Mouse (Mus musculus): Measurements from ENCODE around the gene Pdgfa. TPM values are rescaled to one million over a fixed set of nuclear protein-coding genes. Genes with fewer than 3 reads are reported as not detected.

The Pdgfa gene
- polyA plus RNA-seq (2015; fragmentation: Nextera tagmentation; extraction: Ambion mirVana) = 57.1 and 58.6 TPM in 2 replicates

GRCm38 (mm10) chr5:138997171-138997788, at the start of gene Pdgfa:
Pdgfa (minus strand) TSS chr5:138997370.
- Histone ChIP-seq H3K4me1 (ENCODE audit: insufficient read depth, low read length) (peaks cover 54% of the 10 kb centered on the region), H3K4me3 (ENCODE audit: low read length) (peak within 1 kb of the TSS; percentile 80), H3K9me3 (ENCODE audit: low read length) (peaks cover 11% of the 10 kb centered on the region), H3K4me2 (replicated peaks; ENCODE audit: low read depth, low read length) (peak within 1 kb of the TSS; percentile 91), H3K27ac (ENCODE audit: low read length) (peak within 1 kb of the TSS; percentile 96), H3K36me3 (ENCODE audit: insufficient read depth, low read length) (no peaks in the 10 kb centered on the region), H3K27me3 (ENCODE audit: insufficient read depth, low read length) (peaks cover 41% of the 10 kb centered on the region), H3K9ac (replicated peaks; ENCODE audit: low read length) (peak within 1 kb of the TSS; percentile 84)
- peak; percentile 5; the same call in 1 of the 2 replicates for ATAC-seq (ENCODE audit: low FRiP score, low TSS enrichment)
- WGBS = 2% methylated on average over 48 of the region's 48 CpGs

- Histone ChIP-seq H3K27me3 (ENCODE audit: insufficient read depth, low read length) (no peaks in the 10 kb centered on the region), H3K9me3 (ENCODE audit: low read length) (no peaks in the 10 kb centered on the region), H3K4me1 (ENCODE audit: insufficient read depth, low read length) (no peaks in the 10 kb centered on the region), H3K9ac (replicated peaks; ENCODE audit: low read length) (no peak overlapping the region), H3K4me2 (replicated peaks; ENCODE audit: low read depth, low read length) (no peak overlapping the region), H3K36me3 (ENCODE audit: insufficient read depth, low read length) (no peaks in the 10 kb centered on the region), H3K4me3 (ENCODE audit: low read length) (no peak overlapping the region), H3K27ac (ENCODE audit: low read length) (no peak overlapping the region)
- 59% methylated on average over 5 of the region's 5 CpGs for WGBS
- no peak for ATAC-seq (ENCODE audit: low FRiP score, low TSS enrichment)
Measured at GRCm38 (mm10) chr5:139046636-139047035, 49.5 kb upstream of the Pdgfa start.

DNA sequence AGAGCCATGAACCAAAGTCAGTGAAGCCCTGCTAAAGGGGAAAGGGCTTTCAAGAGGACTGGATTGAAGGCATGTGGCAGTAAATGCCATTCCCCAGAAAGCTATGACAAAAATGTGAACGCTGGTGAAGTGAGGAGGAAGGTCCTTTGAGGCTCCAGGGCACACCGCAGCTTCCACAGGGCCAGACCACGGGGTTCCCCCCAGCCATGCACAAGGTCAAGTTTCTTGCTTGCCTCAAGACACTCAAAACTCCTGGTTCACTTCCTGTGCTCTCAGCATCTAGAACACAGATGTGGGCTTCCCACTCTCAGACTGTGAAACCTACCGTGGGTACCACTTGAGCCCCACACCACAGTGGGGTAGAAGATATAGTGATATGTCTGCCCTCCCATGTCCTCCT, 46.4 kb upstream of the Pdgfa start:
- H3K27me3 ChIP-seq (ENCODE audit: insufficient read depth, low read length) = no peaks in the 10 kb centered on the region
- H3K4me1 ChIP-seq (ENCODE audit: insufficient read depth, low read length) = no peaks in the 10 kb centered on the region
- no peak overlapping the region for H3K27ac ChIP-seq (ENCODE audit: low read length)
- no peak overlapping the region for H3K4me2 ChIP-seq (replicated peaks; ENCODE audit: low read depth, low read length)
- H3K36me3 ChIP-seq (ENCODE audit: insufficient read depth, low read length) = no peaks in the 10 kb centered on the region
- H3K9me3 ChIP-seq (ENCODE audit: low read length) = no peaks in the 10 kb centered on the region
- 73% methylated on average over 4 of the region's 4 CpGs for WGBS
- no peak overlapping the region for H3K9ac ChIP-seq (replicated peaks; ENCODE audit: low read length)
- ATAC-seq (ENCODE audit: low FRiP score, low TSS enrichment) = no peak
- H3K4me3 ChIP-seq (ENCODE audit: low read length) = no peak overlapping the region

DNA sequence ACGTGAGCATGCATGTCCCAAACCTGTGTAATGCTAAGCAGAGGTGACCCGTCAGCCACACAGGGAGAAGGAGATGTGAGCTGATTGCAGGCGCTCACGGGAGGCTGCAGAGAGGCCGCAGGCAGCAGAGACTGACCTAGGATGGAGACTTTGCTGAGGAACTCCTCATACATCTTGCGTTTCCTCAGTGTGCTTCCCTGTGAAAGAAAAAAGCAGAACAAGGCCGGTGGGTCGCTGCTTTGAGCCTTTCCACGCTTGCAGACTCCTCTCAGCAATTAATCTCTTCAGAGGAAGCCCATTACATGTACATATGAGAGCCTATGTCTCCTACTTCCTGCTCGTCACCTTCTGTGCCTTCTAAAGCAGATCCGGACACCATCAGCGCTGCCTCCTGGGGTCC, 45.1 kb upstream of the Pdgfa start:
- no peak overlapping the region for H3K4me3 ChIP-seq (ENCODE audit: low read length)
- no peak overlapping the region for H3K4me2 ChIP-seq (replicated peaks; ENCODE audit: low read depth, low read length)
- no peak overlapping the region for H3K27ac ChIP-seq (ENCODE audit: low read length)
- no peak for ATAC-seq (ENCODE audit: low FRiP score, low TSS enrichment)
- no peaks in the 10 kb centered on the region for H3K27me3 ChIP-seq (ENCODE audit: insufficient read depth, low read length)
- no peaks in the 10 kb centered on the region for H3K36me3 ChIP-seq (ENCODE audit: insufficient read depth, low read length)
- no peak overlapping the region for H3K9ac ChIP-seq (replicated peaks; ENCODE audit: low read length)
- no peaks in the 10 kb centered on the region for H3K4me1 ChIP-seq (ENCODE audit: insufficient read depth, low read length)
- WGBS = 63% methylated on average over 12 of the region's 12 CpGs
- no peaks in the 10 kb centered on the region for H3K9me3 ChIP-seq (ENCODE audit: low read length)

DNA sequence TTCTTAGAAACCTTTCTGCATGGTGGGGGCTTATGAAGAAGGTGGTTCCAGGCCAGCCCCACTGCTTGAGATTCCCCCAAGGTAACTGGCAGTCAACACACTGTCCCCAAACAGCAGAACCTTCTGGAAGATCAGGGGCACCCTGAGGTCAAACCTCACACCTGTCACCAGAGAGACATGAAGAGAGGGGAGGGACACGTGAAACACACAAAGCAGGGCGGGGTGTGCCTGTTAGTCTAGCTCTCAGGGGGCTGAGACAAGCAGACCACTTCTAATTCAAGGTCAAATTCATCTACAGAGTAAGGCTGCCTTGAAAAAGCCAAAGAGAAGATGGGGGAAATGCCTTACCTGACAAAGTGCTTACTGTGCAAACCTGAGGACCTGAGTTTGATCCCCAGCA, 38.0 kb upstream of the Pdgfa start:
- WGBS = 54% methylated on average over 2 of the region's 2 CpGs
- Histone ChIP-seq H3K27ac (ENCODE audit: low read length) (peak overlapping the region; percentile 44; the same call in 1 of the 2 replicates), H3K9me3 (ENCODE audit: low read length) (no peaks in the 10 kb centered on the region)

DNA sequence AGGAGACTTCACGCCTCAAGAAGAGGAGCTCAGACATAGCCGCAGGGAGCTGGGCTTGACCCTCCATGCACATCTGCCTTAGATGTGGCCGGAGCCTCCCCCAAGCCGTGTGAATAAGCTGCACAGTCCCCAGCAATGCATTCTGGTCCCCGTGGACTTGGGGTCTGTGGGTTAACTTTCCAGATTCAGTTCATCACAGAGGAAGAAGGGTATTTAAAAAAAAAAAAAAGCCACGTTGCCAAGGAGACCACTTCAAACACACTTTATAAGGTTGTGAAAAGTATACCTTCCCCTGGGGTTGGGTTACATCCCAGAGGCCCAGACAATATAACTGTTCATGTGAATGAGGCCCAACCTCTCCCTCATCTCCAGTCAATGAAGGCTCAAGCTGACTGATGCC, 37.6 kb upstream of the Pdgfa start:
- ATAC-seq (ENCODE audit: low FRiP score, low TSS enrichment) = peak; percentile 72; the same call in 1 of the 2 replicates

More for the DNA sequence above, 38.0 kb upstream of the Pdgfa start:
- H3K4me3 ChIP-seq (ENCODE audit: low read length) = no peak overlapping the region
- H3K27me3 ChIP-seq (ENCODE audit: insufficient read depth, low read length) = no peaks in the 10 kb centered on the region
- H3K4me1 ChIP-seq (ENCODE audit: insufficient read depth, low read length) = peaks cover 24% of the 10 kb centered on the region
- H3K36me3 ChIP-seq (ENCODE audit: insufficient read depth, low read length) = no peaks in the 10 kb centered on the region
- ATAC-seq (ENCODE audit: low FRiP score, low TSS enrichment) = no peak
- H3K9ac ChIP-seq (replicated peaks; ENCODE audit: low read length) = no peak overlapping the region
- H3K4me2 ChIP-seq (replicated peaks; ENCODE audit: low read depth, low read length) = no peak overlapping the region

DNA sequence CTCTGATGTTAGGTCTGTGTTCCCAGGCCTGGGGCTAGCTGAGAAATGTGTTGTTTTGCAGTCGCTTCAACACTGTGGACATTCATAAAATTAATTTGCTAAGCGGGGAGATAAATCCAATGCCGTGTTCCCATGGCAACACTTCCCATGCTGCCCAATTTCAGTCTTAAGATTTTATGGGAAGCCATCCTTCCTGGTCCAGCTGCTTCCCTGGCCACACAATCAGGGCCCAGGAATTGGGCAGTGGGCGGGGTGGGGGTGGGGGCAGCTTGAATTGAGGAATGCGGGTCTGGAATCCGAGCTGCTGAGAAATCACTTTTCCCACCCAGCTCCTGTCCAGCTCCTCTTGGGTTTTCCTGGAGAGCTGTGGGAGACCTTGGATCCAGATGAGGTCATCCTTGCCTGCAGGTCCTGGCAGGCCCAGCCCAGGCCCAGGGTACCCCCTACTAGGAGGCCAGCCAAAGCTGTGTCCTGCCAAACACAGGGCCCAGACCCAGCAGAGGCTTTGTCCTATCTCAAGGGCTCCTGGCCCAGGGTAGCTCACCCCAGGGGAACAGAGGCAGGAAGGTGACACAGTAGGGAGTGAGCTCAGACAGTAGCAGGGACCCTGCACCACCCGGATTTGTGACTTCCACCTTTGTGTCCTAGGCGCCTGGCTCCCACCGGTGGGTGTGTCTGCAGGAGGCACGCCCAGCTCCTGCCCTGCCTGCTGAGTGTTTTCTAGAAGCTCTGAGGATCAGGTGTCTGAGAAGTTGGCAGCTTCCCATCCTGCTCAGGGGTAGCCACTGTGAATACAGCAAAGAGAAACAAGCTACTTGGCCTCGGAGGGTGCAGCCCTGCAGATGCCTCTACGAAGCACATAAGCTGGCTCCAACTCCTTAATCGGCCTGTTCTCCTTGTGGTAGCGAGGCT, 36.5 kb upstream of the Pdgfa start:
- no peak overlapping the region for H3K4me3 ChIP-seq (ENCODE audit: low read length)
- H3K27ac ChIP-seq (ENCODE audit: low read length) = peak overlapping the region; percentile 76
- peak overlapping the region; percentile 46; the same call in 1 of the 2 replicates for H3K9ac ChIP-seq (replicated peaks; ENCODE audit: low read length)
- no peaks in the 10 kb centered on the region for H3K27me3 ChIP-seq (ENCODE audit: insufficient read depth, low read length)
- peak; percentile 43 for ATAC-seq (ENCODE audit: low FRiP score, low TSS enrichment)
- no peak overlapping the region for H3K4me2 ChIP-seq (replicated peaks; ENCODE audit: low read depth, low read length)
- no peaks in the 10 kb centered on the region for H3K9me3 ChIP-seq (ENCODE audit: low read length)
- no peaks in the 10 kb centered on the region for H3K36me3 ChIP-seq (ENCODE audit: insufficient read depth, low read length)
- peaks cover 24% of the 10 kb centered on the region for H3K4me1 ChIP-seq (ENCODE audit: insufficient read depth, low read length)
- WGBS = 40% methylated on average over 14 of the region's 14 CpGs

More for the DNA sequence above, 37.6 kb upstream of the Pdgfa start:
- Histone ChIP-seq H3K27ac (ENCODE audit: low read length) (peak overlapping the region; percentile 76), H3K36me3 (ENCODE audit: insufficient read depth, low read length) (no peaks in the 10 kb centered on the region), H3K27me3 (ENCODE audit: insufficient read depth, low read length) (no peaks in the 10 kb centered on the region), H3K9ac (replicated peaks; ENCODE audit: low read length) (no peak overlapping the region), H3K4me2 (replicated peaks; ENCODE audit: low read depth, low read length) (no peak overlapping the region), H3K4me1 (ENCODE audit: insufficient read depth, low read length) (peaks cover 24% of the 10 kb centered on the region), H3K9me3 (ENCODE audit: low read length) (no peaks in the 10 kb centered on the region), H3K4me3 (ENCODE audit: low read length) (no peak overlapping the region)
- 20% methylated on average over 6 of the region's 6 CpGs for WGBS

DNA sequence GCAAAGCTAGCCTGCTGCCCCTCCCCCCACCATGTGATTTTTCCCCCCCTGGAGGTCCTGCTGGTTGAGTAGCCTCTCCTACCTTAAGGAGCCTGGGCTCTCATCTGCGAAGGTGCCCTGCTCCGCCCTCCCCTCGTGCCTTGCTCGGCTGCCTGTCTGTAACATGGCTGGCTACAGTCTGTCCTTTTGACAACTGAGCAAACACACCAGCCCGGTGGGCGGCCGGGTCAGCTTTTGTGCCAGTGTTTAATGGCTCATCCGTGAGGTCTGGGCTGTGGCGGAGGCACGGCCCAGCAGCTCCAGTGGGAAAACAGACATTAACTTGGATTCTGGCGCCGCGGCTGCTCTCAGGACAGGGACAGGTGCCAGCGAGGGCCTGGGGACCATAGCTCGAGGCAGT, 30.4 kb upstream of the Pdgfa start:
- Histone ChIP-seq H3K4me3 (ENCODE audit: low read length) (no peak overlapping the region), H3K9ac (replicated peaks; ENCODE audit: low read length) (no peak overlapping the region), H3K27me3 (ENCODE audit: insufficient read depth, low read length) (no peaks in the 10 kb centered on the region), H3K4me1 (ENCODE audit: insufficient read depth, low read length) (peaks cover 18% of the 10 kb centered on the region), H3K9me3 (ENCODE audit: low read length) (no peaks in the 10 kb centered on the region), H3K27ac (ENCODE audit: low read length) (peak overlapping the region; percentile 84), H3K36me3 (ENCODE audit: insufficient read depth, low read length) (no peaks in the 10 kb centered on the region), H3K4me2 (replicated peaks; ENCODE audit: low read depth, low read length) (no peak overlapping the region)
- ATAC-seq (ENCODE audit: low FRiP score, low TSS enrichment) = peak; percentile 83
- 23% methylated on average over 15 of the region's 15 CpGs for WGBS

DNA sequence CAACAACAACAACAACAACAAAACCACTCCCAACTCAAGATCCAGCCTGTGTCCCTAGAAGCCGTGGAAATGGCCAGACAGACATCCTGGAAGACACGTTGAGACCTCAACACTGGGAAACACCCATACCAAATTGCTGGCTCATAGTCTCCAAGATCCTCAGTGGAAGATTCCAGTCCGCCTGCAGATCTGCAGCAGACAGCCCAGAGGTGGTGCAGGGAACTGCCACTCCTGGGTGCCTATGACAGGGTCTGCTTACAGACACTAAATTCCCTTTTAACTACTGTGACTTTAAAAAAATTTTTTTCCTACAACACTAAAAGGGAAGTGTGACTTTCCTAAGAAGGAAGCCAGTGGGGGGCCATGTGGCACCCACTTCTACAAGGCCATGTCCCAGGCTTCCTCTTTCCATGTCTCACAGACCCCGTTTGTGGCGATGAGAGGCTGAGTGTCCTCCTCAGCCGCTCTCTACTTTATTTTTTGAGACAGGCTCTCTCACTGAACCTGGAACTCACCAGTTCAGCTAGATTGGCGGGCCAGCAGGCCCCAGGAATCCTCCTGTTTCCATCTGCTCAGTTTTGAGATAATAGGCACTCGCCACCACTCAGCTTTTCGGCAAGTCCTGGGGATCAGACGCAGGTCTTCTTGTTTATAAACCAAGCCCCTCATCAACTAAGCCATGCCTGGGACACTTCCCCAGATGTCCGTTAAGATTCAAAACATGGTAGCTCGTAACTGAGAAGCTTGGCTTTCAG, 27.4 kb upstream of the Pdgfa start:
- Histone ChIP-seq H3K4me3 (ENCODE audit: low read length) (no peak overlapping the region), H3K36me3 (ENCODE audit: insufficient read depth, low read length) (no peaks in the 10 kb centered on the region), H3K4me2 (replicated peaks; ENCODE audit: low read depth, low read length) (no peak overlapping the region), H3K9ac (replicated peaks; ENCODE audit: low read length) (no peak overlapping the region), H3K9me3 (ENCODE audit: low read length) (no peaks in the 10 kb centered on the region), H3K27me3 (ENCODE audit: insufficient read depth, low read length) (no peaks in the 10 kb centered on the region), H3K27ac (ENCODE audit: low read length) (no peak overlapping the region), H3K4me1 (ENCODE audit: insufficient read depth, low read length) (peaks cover 25% of the 10 kb centered on the region)
- ATAC-seq (ENCODE audit: low FRiP score, low TSS enrichment) = no peak
- WGBS = 71% methylated on average over 12 of the region's 12 CpGs
